Mouse (Mus musculus): Measurements from ENCODE around the gene Tmem184b. TPM values are rescaled to one million over a fixed set of nuclear protein-coding genes. Genes with fewer than 3 reads are reported as not detected.

Gene Tmem184b
- total RNA-seq, 2 experiments from 2014 or later: 26.1 to 36.7 TPM

- Histone ChIP-seq H3K4me3 (no peak overlapping the region), H3K27ac (no peak overlapping the region)
- TF ChIP-seq CTCF (IDR thresholded peaks at IDR 0.05): no peak
- no peak for DNase-seq
- intact Hi-C loops (cut with DNase I): no loop called here
Observed at GRCm38 (mm10) chr15:79353690-79354305, 49.6 kb downstream of the Tmem184b start.

DNA sequence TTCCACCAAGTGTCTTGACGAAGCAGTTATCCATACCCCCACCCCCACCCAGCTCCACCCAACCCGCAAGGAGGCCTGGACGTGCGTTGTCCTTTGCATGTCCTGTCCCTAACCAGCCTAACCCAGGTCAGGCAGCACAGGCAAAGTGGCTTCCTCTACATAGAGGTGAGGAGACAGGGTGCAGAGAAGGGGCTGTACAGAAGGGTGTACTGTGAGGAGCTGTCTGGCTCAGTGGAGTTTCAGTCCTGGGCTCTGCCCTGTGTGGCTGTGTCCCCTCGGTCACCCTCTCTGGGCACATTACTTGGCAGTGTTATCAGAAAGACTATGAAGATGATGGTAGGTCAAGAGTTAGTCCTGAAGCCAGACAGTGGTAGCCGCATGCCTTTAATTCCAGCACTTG, 50.9 kb downstream of the Tmem184b start:
- Histone ChIP-seq H3K27ac (no peak overlapping the region; the same call in 1 of the 2 replicates), H3K4me3 (no peak overlapping the region)
- DNase-seq: no peak
- intact Hi-C loops (cut with DNase I): no loop called here
- no peak for TF ChIP-seq CTCF (IDR thresholded peaks at IDR 0.05)

GRCm38 (mm10) chr15:79351331-79351767, 52.0 kb downstream of the Tmem184b start:
- TF ChIP-seq CTCF (IDR thresholded peaks at IDR 0.05): peak; percentile 15; the same call in 1 of the 2 replicates
- peak; percentile 84 for DNase-seq
- H3K4me3 ChIP-seq: peak overlapping the region; percentile 51
- intact Hi-C loops (cut with DNase I): no loop called here
- H3K27ac ChIP-seq: peak overlapping the region; percentile 82

DNA sequence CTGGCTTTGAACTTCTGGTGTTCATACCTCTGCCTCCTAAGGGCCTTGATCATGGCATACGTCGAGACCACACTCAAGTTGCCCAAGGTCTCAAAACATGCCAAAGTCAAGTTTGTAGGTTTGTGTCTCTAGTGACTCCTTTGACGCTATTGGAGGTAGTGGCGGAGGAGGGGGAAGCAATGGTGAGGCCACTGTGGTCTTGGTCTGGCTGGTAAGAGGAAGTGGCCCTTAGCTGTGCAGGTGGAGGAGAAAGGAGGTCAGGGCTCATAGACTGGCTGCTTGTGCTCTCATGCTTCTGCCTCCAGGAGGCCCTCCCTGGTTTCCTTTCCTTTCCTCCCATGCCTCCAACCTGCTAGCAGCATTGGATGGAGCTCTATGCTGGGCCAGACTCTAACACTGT, 52.5 kb downstream of the Tmem184b start:
- intact Hi-C loops (cut with DNase I): no loop called here
- DNase-seq: no peak
- no peak for TF ChIP-seq CTCF (IDR thresholded peaks at IDR 0.05)
- Histone ChIP-seq H3K4me3 (peak overlapping the region; percentile 51), H3K27ac (peak overlapping the region; percentile 82)

DNA sequence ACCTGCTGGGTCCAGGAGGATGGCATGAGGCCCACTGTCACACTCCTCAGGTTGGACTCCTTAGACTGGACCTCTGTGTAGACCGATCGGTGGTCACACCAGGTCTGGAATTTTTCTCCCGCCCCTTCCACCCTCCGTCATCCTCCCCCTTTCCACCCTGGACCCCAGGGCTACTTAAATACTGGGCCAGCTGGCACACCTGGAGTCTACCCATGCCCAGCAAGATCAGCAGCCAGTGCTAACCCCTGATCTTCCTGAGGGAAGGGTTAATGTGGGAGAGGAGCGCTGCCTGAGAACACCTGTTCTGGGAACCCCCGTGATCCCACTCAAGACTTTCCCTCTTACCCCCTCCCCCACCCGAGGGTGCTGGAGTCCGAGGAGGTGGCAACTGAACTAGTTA, 54.7 kb downstream of the Tmem184b start:
- DNase-seq: no peak
- Histone ChIP-seq H3K27ac (peak overlapping the region; percentile 95), H3K4me3 (peak overlapping the region; percentile 95)
- intact Hi-C loops (cut with DNase I): no loop called here
- TF ChIP-seq CTCF (IDR thresholded peaks at IDR 0.05): no peak

- Histone ChIP-seq H3K4me3 (peak overlapping the region; percentile 95), H3K27ac (peak overlapping the region; percentile 95)
- peak; percentile 86 for DNase-seq
- intact Hi-C loops (cut with DNase I): no loop called here
- TF ChIP-seq CTCF (IDR thresholded peaks at IDR 0.05): peak; percentile 54
Observed at GRCm38 (mm10) chr15:79347845-79348506, 55.4 kb downstream of the Tmem184b start.

DNA sequence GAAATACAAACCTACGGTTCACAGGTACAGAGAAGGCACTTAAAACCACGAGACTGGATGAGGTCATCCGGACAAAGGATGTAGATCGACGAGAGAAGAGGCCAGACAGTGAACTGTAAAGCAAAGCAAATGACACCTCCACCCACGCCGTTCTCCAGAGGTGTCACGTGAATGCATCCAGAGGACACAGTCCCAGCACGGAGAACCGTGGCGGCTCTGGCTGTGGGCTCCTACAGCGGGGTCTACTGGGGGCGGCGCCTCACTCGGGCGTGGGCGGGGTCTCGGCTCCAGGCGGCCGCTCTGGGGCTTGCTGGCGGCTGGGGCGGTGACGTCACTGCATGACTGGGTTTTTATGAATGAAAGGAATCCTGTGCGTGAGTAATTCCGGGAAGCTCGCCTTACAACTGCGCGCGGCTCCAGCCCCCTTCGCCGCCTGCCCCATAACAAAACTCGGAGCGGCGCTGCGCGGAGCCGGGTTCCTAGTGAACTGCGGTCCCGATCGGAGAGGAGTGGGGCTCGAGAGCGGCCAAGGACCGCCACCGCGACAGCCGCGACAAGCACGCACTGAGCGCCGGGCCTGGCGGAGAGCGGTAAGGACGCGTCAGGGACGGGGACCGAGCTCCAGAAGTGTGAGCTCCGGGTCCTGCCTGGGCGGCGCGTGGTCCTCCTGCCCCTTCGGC, 56.1 kb downstream of the Tmem184b start:
- H3K4me3 ChIP-seq: peak overlapping the region; percentile 95
- intact Hi-C loops (cut with DNase I): no loop called here
- peak; percentile 93 for DNase-seq
- no peak for TF ChIP-seq CTCF (IDR thresholded peaks at IDR 0.05)
- peak overlapping the region; percentile 95 for H3K27ac ChIP-seq

DNA sequence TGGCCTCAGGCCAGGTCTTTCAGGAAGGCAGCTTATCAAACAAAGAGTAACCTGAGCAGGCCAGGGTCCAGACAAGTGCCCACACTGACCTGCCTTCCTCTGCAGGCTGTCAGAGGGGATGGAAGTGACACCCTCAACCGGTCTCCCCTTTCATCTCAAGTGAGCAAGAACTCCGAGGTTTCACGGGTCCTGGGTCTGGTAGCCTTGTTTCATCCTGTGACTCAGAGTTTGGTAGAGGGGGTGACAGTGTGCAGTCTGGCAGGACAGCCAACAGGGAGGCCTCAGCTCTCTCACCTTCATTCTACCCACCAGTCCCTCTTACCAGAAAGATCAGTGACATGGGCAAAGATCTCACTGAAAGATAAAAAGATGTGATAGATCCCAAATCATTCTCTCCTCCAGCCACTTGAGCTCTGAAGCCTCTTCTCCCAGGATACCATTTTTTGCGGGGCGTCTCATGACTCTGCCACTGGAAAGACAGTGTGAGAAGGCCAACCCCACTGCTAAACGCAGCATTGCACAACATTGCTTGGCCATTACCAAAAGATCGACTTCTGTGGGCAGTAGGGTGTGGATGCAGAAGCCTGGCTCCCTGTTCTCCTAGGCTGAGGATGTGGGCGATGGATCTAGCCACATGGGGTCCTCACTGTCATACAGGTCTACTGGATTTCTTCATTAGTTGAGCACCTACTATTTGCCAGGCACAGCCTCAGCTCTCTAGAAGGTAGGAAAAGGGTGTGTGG, 57.1 kb downstream of the Tmem184b start, which contains the start of gene Maff:
TSS of gene Maff (plus strand) at position 571 of the 743 bp plus-strand sequence.
- Histone ChIP-seq H3K27ac (peak within 1 kb of the TSS; percentile 95), H3K4me3 (peak within 1 kb of the TSS; percentile 95)
- intact Hi-C loops (cut with DNase I): no loop called here
- DNase-seq: no peak
- TF ChIP-seq CTCF (IDR thresholded peaks at IDR 0.05): peak; percentile 6; the same call in 1 of the 2 replicates

- no peak for DNase-seq
- Histone ChIP-seq H3K4me3 (no peak overlapping the region), H3K27ac (no peak overlapping the region)
- intact Hi-C loops (cut with DNase I): no loop called here
- no peak for TF ChIP-seq CTCF (IDR thresholded peaks at IDR 0.05)
Observed at GRCm38 (mm10) chr15:79344627-79345026, 58.7 kb downstream of the Tmem184b start.

- Histone ChIP-seq H3K4me3 (no peak overlapping the region), H3K27ac (no peak overlapping the region)
- DNase-seq: no peak
- no peak for TF ChIP-seq CTCF (IDR thresholded peaks at IDR 0.05)
- intact Hi-C loops (cut with DNase I): no loop called here
Observed at GRCm38 (mm10) chr15:79342641-79343337, 60.6 kb downstream of the Tmem184b start.

DNA sequence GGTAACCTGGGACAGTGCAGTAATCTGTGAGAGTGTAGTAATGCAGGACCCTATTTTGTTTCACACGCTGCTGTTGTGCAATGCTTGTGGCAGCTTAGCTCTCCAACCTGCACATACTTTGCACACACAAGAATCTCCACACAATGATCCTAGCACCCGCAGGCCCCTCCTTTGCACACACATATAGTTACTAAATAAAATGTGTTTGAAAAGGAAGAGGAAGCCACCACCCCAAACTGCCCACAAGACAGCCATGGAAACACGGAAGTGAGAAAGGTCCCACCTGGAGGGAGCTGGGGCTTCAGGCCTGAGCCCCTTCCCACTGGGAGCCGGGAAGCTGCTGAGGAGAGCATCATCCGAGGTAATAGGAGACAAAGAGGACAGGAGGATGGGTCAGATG, 64.4 kb downstream of the Tmem184b start:
- no peak for DNase-seq
- TF ChIP-seq CTCF (IDR thresholded peaks at IDR 0.05): no peak
- H3K4me3 ChIP-seq: no peak overlapping the region

More for the DNA sequence above, 64.4 kb downstream of the Tmem184b start:
- no peak overlapping the region for H3K27ac ChIP-seq
- intact Hi-C loops (cut with DNase I): no loop called here

Measured in gastrocnemius, adult 2 months (tissue).